Mouse (Mus musculus): Measurements from ENCODE around the gene Hdhd3. TPM values are rescaled to one million over a fixed set of nuclear protein-coding genes. Genes with fewer than 3 reads are reported as not detected.
A peak's percentile ranks its signal among the peaks of the same experiment; 100 is the strongest.

Hdhd3 gene
- polyA plus RNA-seq, 2 experiments = 3.6 to 6.4 TPM

DNA sequence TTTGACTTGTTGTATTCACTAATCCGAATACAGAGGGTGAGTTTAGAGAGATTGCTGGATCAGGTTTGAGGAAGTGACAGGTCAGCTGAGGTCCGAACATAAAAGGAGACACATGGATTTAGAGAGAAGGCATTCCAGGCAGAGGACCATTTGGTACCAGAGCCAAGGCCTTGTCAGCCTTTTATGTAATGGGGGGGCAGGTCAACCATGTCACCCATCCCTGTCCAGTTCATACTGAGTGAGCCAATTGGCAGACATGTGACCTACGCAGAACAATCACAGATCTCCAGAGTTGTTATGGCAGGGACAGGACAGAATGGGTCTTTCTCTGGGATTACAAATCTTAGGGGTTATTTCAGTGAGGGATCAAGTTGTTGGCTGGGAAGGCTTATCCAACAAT lies 2.7 kb upstream of the Hdhd3 start:
- Histone ChIP-seq H3K27ac (peak overlapping the region; percentile 35), H3K4me2 (ENCODE audit: low read depth) (no peak overlapping the region), H3K36me3 (replicated peaks; ENCODE audit: control insufficient read depth, insufficient read depth, low read depth) (peaks cover 39% of the 10 kb centered on the region), H3K4me3 (ENCODE audit: insufficient read depth in 1 of 2, low read depth in 2 of 2, low read length in 2 of 2) (no peak overlapping the region), H3K9me3 (ENCODE audit: control insufficient read depth, low read length) (no peaks in the 10 kb centered on the region), H3K4me1 (replicated peaks; ENCODE audit: control insufficient read depth in 2 of 2, insufficient read depth in 2 of 2, low read length in 1 of 2) (peaks cover 2 to 25% of the 10 kb centered on the region in 2 experiments; a peak in 3 of 4 replicates), H3K27me3 (ENCODE audit: control insufficient read depth, insufficient read depth, low read length) (no peaks in the 10 kb centered on the region), H3K9ac (replicated peaks) (no peak overlapping the region)
- TF ChIP-seq EP300 (IDR thresholded peaks at IDR 0.05; ENCODE audit: low read depth) (no peak), CTCF (IDR thresholded peaks at IDR 0.05; ENCODE audit: low read depth) (no peak)
- 73% methylated on average over 3 of the region's 3 CpGs for WGBS (ENCODE audit: insufficient replicate concordance)
- ATAC-seq (ENCODE audit: insufficient read depth) (peak; percentile 16), DNase-seq (ENCODE audit: low read depth in 3 of 3, low spot score in 3 of 3) (no peak)

DNA sequence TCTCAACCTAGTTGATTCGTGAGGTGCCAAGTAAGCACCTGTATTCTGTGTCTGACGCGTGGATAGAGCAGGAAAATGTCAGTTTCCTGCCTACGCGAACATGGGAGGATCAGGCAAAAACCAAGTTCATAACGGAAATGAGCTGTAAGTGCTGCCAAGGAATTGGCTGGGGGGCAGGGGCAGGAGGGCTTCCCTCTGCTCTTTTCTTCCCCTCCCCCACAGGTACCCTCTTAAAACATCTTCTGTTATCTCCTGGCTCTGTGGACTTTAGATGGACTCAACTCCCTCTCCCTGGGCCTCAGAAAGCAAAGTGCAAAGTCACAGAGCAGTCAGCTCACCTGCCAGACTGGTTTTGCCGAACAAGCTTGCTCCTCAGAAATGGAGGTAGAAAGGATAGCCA lies 298 bp downstream of the Hdhd3 start:
- TF ChIP-seq CTCF (IDR thresholded peaks at IDR 0.05; ENCODE audit: low read depth) = no peak
- TF ChIP-seq EP300 (IDR thresholded peaks at IDR 0.05; ENCODE audit: low read depth) = no peak
- H3K27me3 ChIP-seq (ENCODE audit: control insufficient read depth, insufficient read depth, low read length) = no peaks in the 10 kb centered on the region
- no peak overlapping the region for H3K9ac ChIP-seq (replicated peaks)
- DNase-seq (ENCODE audit: low read depth in 3 of 3, low spot score in 3 of 3) (no peak), ATAC-seq (ENCODE audit: insufficient read depth) (no peak)
- H3K9me3 ChIP-seq (ENCODE audit: control insufficient read depth, low read length) = no peaks in the 10 kb centered on the region
- H3K4me2 ChIP-seq (ENCODE audit: low read depth) = peak overlapping the region; percentile 76
- WGBS (ENCODE audit: insufficient replicate concordance) = 52% methylated on average over 7 of the region's 7 CpGs
- peak overlapping the region in 1 of 2 experiments; percentile 73; a peak in 1 of 4 replicates for H3K4me3 ChIP-seq (ENCODE audit: insufficient read depth in 1 of 2, low read depth in 2 of 2, low read length in 2 of 2)
- H3K27ac ChIP-seq = peak overlapping the region; percentile 16; the same call in 1 of the 2 replicates
- H3K36me3 ChIP-seq (replicated peaks; ENCODE audit: control insufficient read depth, insufficient read depth, low read depth) = peaks cover 9% of the 10 kb centered on the region
- H3K4me1 ChIP-seq (replicated peaks; ENCODE audit: control insufficient read depth in 2 of 2, insufficient read depth in 2 of 2, low read length in 1 of 2) = peaks cover 2 to 22% of the 10 kb centered on the region in 2 experiments; a peak in 3 of 4 replicates

DNA sequence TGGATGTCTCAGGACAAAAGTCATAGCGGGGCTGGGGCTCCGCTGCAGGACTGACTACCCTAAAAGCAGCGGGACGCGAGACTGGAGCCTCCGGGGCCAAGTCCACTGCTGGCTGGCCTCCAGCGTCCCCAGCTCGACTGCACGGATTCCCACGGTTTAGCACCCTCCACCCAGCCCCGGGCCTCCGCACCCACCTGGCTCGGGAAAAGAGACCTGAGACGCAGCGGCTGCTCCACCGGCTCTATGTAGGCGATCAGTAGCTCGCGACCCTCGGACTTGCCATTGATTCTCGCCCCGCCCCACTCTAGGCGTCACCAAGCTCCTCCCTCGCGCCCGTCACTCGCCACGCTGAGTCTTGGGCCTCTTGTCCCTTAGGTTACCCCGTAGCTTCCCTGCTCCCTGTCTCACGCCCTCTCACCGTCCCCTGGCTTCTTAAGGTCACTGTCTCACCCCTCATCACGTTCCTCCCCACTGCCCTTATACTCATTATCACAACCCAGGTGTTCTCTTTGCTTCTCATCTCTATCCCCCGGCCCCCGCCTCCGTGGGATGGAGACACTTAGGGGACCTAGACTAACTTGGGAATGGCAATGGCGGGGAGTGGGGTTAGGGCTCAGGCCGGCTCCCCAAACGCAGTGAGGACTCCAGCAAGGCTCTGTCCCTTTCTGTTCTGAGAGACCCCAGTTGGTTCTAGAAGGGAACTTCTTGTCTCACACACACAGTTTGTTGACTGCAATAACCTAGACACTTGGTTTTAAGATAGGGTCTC lies 1.1 kb downstream of the Hdhd3 start:
- DNase-seq (ENCODE audit: low read depth in 3 of 3, low spot score in 3 of 3) = peak; percentile 73 to 91 (median 79)
- peak overlapping the region; percentile 70 for H3K9ac ChIP-seq (replicated peaks)
- peak overlapping the region; percentile 73 to 90 for H3K4me3 ChIP-seq (ENCODE audit: insufficient read depth in 1 of 2, low read depth in 2 of 2, low read length in 2 of 2)
- peak; percentile 79 for ATAC-seq (ENCODE audit: insufficient read depth)
- H3K4me1 ChIP-seq (replicated peaks; ENCODE audit: control insufficient read depth in 2 of 2, insufficient read depth in 2 of 2, low read length in 1 of 2) = peaks cover 2 to 22% of the 10 kb centered on the region in 2 experiments; a peak in 3 of 4 replicates
- no peaks in the 10 kb centered on the region for H3K9me3 ChIP-seq (ENCODE audit: control insufficient read depth, low read length)
- H3K4me2 ChIP-seq (ENCODE audit: low read depth) = peak overlapping the region; percentile 76
- TF ChIP-seq EP300 (IDR thresholded peaks at IDR 0.05; ENCODE audit: low read depth) (no peak), CTCF (IDR thresholded peaks at IDR 0.05; ENCODE audit: low read depth) (no peak)
- peaks cover under 1% of the 10 kb centered on the region for H3K36me3 ChIP-seq (replicated peaks; ENCODE audit: control insufficient read depth, insufficient read depth, low read depth)
- H3K27ac ChIP-seq = peak overlapping the region; percentile 3
- whole genome bisulfite sequencing (ENCODE audit: insufficient replicate concordance) = 1% methylated on average over 38 of the region's 38 CpGs
- no peaks in the 10 kb centered on the region for H3K27me3 ChIP-seq (ENCODE audit: control insufficient read depth, insufficient read depth, low read length)

DNA sequence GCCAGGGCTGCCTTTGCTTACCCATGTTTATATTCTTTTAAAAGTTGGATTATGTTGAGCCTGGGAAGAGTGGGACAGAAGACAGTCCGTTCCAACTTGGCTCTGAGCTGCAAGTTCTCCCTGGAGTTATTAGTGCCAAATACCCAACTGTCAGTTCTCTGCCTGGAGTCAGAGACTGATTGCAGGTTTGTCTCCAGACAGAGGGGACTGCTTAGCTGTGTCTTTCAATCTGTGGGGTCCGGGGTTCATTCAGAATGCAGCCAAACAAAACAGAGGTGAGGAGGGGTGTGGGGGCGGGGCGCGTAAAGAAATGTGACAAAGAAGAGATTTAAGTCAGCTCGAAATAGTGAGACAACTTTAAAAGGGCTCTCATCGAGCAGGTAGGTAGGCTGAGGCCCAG lies 1.7 kb downstream of the Hdhd3 start:
- WGBS (ENCODE audit: insufficient replicate concordance) = 4% methylated on average over 7 of the region's 7 CpGs
- Histone ChIP-seq H3K4me3 (ENCODE audit: insufficient read depth in 1 of 2, low read depth in 2 of 2, low read length in 2 of 2) (peak overlapping the region; percentile 73 to 90), H3K9ac (replicated peaks) (peak overlapping the region; percentile 70), H3K4me1 (replicated peaks; ENCODE audit: control insufficient read depth in 2 of 2, insufficient read depth in 2 of 2, low read length in 1 of 2) (peaks cover 2 to 22% of the 10 kb centered on the region in 2 experiments; a peak in 3 of 4 replicates), H3K27me3 (ENCODE audit: control insufficient read depth, insufficient read depth, low read length) (no peaks in the 10 kb centered on the region), H3K36me3 (replicated peaks; ENCODE audit: control insufficient read depth, insufficient read depth, low read depth) (no peaks in the 10 kb centered on the region; the same call in 1 of the 2 replicates), H3K9me3 (ENCODE audit: control insufficient read depth, low read length) (no peaks in the 10 kb centered on the region), H3K27ac (no peak overlapping the region), H3K4me2 (ENCODE audit: low read depth) (peak overlapping the region; percentile 76)
- DNase-seq (ENCODE audit: low read depth in 3 of 3, low spot score in 3 of 3) (no peak), ATAC-seq (ENCODE audit: insufficient read depth) (no peak)
- no peak for TF ChIP-seq CTCF (IDR thresholded peaks at IDR 0.05; ENCODE audit: low read depth)
- no peak for TF ChIP-seq EP300 (IDR thresholded peaks at IDR 0.05; ENCODE audit: low read depth)

DNA sequence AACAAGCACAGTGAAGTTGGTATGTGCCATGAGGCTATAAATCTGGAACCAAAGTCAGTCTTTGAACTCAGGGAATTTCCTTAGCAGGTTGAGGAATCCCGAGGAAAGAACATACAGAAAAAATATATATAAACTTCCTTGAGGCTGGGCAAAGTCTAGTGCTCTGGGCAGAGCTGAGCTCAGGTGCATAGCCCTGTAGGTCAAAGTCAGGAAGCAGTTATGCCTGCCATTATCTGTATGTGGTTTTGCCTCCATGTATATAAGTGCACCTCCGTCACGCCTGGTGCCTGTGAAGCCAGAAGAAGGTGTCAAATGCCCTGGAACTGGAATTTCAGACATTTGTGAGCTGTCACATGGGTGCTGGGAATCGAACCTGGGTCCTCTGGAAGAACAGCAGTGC lies 2.5 kb downstream of the Hdhd3 start:
- Histone ChIP-seq H3K4me1 (replicated peaks; ENCODE audit: control insufficient read depth in 2 of 2, insufficient read depth in 2 of 2, low read length in 1 of 2) (peaks cover 2 to 20% of the 10 kb centered on the region in 2 experiments; a peak in 3 of 4 replicates), H3K4me2 (ENCODE audit: low read depth) (peak overlapping the region; percentile 76; the same call in 1 of the 2 replicates), H3K9ac (replicated peaks) (no peak overlapping the region), H3K36me3 (replicated peaks; ENCODE audit: control insufficient read depth, insufficient read depth, low read depth) (no peaks in the 10 kb centered on the region; the same call in 1 of the 2 replicates), H3K4me3 (ENCODE audit: insufficient read depth in 1 of 2, low read depth in 2 of 2, low read length in 2 of 2) (no peak overlapping the region), H3K27ac (no peak overlapping the region), H3K9me3 (ENCODE audit: control insufficient read depth, low read length) (no peaks in the 10 kb centered on the region), H3K27me3 (ENCODE audit: control insufficient read depth, insufficient read depth, low read length) (no peaks in the 10 kb centered on the region)
- ATAC-seq (ENCODE audit: insufficient read depth) (no peak), DNase-seq (ENCODE audit: low read depth in 3 of 3, low spot score in 3 of 3) (no peak)
- WGBS (ENCODE audit: insufficient replicate concordance) = 56% methylated on average over 4 of the region's 4 CpGs
- TF ChIP-seq EP300 (IDR thresholded peaks at IDR 0.05; ENCODE audit: low read depth) (no peak), CTCF (IDR thresholded peaks at IDR 0.05; ENCODE audit: low read depth) (no peak)
